Mouse (Mus musculus) embryonic facial prominence, embryonic 14.5 days (tissue): ENCODE results near the gene Gm11733. TPM values are rescaled to one million over a fixed set of nuclear protein-coding genes. Genes with fewer than 3 reads are reported as not detected.
"Not testable (repeated sequence)": the region's sequence is repeated elsewhere in the genome, so short reads cannot be mapped to it uniquely, and the experiment has no call there.

ENCODE experiments used
- ATAC-seq: fragments of 200-750 bp; cut with Nextera tagmentation; 2 replicates; pipeline ENCODE4 v1.8.0; 2017; ENCODE audit warnings: low read depth, moderate number of reproducible peaks, moderate TSS enrichment
- DNase-seq: peaks from one replicate; pipeline ENCODE4 v3.0.0-alpha.2; 2015; ENCODE audit warnings: low spot score
- H3K27ac ChIP-seq: fragments of 300-500 bp; sonication (generic); replicated peaks from 2 replicates; pipeline ENCODE4 v1.5.1; 2014; ENCODE audit warnings: low read depth, mild to moderate bottlenecking, low read length, moderate library complexity
- H3K27me3 ChIP-seq: fragments of 300-500 bp; sonication (generic); replicated peaks from 2 replicates; pipeline ENCODE4 v1.6.1; 2014; ENCODE audit warnings: low read length; ENCODE audit not compliant: control insufficient read depth, insufficient read depth
- H3K36me3 ChIP-seq: fragments of 300-500 bp; sonication (generic); 2 replicates; pipeline ENCODE4 v1.6.1; 2014; ENCODE audit warnings: low read length, mixed read lengths; ENCODE audit not compliant: control insufficient read depth, insufficient read depth
- H3K4me1 ChIP-seq: fragments of 300-500 bp; sonication (generic); 2 replicates; pipeline ENCODE4 v1.6.1; 2014; ENCODE audit warnings: antibody characterized with exemption, low read length; ENCODE audit not compliant: control insufficient read depth, insufficient read depth
- H3K4me2 ChIP-seq: fragments of 300-500 bp; sonication (generic); 2 replicates; pipeline ENCODE4 v1.6.1; 2014; ENCODE audit warnings: low read depth, mild to moderate bottlenecking, low read length, moderate library complexity, mixed read lengths
- H3K4me3 ChIP-seq: fragments of 300-500 bp; sonication (generic); 2 replicates; pipeline ENCODE4 v1.5.1; 2014; ENCODE audit warnings: low read depth, mild to moderate bottlenecking, low read length
- H3K9ac ChIP-seq: fragments of 300-500 bp; sonication (generic); 2 replicates; pipeline ENCODE4 v1.6.1; 2014; ENCODE audit warnings: low read depth, mild to moderate bottlenecking, low read length, moderate library complexity, mixed read lengths
- H3K9me3 ChIP-seq: fragments of 300-500 bp; sonication (generic); 2 replicates; pipeline ENCODE4 v1.6.1; 2016; ENCODE audit warnings: low read length; ENCODE audit not compliant: control insufficient read depth
- WGBS: fragments of 180-500 bp; shearing (Covaris S2); extraction: QIAGEN DNeasy Blood & Tissue Kit; methylation state at CpG from one replicate; pipeline ENCODE4 v1.1.7; 2014; 5-methylcytosine and 5-hydroxymethylcytosine counted together
- polyA plus RNA-seq: library from polyadenylated mRNA; unstranded; fragments of >200 nt; fragmentation: Nextera tagmentation; extraction: Ambion mirVana; gene quantifications from 2 replicates; pipeline ENCODE4 v1.2.1, GENCODE M21; 2014

Gm11733 gene
- polyA plus RNA-seq, 1 experiment from 2014 or later: 0.10 TPM

DNA sequence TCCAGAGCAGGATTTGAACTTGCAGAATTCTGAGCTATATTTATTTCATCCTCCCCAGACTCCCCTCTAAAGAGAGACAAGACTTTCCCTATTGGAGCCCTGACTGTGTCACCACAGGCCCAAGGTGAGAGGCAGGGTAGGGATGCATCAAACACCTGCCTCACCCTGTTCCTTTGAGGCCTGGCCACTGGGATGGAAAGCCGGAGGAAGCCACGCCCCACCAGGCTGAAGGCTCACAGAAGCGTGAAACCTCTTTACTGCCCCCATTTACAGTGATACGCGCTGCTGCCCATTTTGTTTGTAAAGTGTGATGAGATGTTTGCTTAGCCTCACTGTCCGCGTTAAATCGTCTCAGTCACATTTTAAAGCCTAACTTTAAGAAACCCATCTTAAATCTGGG is 25.0 kb upstream of the Gm11733 start:
- peaks cover 12% of the 10 kb centered on the region for H3K27me3 ChIP-seq
- no peak overlapping the region for H3K27ac ChIP-seq

DNA sequence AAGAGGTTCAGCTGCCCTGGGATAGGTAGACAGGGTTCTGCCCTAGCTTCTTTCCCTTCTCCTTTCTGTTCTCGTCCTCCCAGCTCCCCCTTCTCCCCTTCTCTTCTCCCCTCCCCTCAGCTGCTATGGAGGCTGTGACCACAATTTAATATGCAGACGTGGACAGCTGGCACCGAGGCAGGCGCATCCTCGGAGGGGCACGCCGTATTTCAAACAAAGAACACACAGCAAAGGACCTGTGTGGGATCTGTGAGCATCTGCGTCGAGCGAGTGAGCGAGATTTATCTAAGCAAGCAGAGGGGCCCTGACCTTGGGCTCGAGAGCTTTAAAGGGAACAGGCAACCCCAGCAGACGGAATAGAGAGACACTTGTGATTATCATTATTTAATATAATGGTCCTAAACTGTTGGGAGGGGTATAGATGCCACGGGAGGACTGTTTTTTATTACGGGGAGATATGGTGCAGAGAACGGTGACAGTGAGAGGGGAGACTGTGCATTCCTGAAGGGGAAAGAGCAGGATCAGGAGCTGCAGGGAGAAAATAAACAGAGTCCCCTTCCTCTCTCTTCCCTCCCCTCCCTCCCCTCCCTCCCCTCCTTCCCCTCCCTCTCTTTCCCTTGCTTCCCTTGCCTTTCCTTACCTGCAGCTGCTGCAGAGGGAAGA is 21.8 kb upstream of the Gm11733 start:
- H3K4me1 ChIP-seq: peaks cover 3% of the 10 kb centered on the region; the same call in 1 of the 2 replicates
- ATAC-seq (peak; percentile 42; the same call in 1 of the 2 replicates), DNase-seq (no peak)
- H3K36me3 ChIP-seq: no peaks in the 10 kb centered on the region
- 9% methylated on average over 16 of the region's 16 CpGs for WGBS
- peak overlapping the region; percentile 39; the same call in 1 of the 2 replicates for H3K27ac ChIP-seq
- H3K27me3 ChIP-seq: peaks cover 12% of the 10 kb centered on the region
- H3K4me3 ChIP-seq: no peak overlapping the region
- peak overlapping the region; percentile 31 for H3K4me2 ChIP-seq
- no peaks in the 10 kb centered on the region for H3K9me3 ChIP-seq
- peak overlapping the region; percentile 1; the same call in 1 of the 2 replicates for H3K9ac ChIP-seq

More for the DNA sequence above, 25.0 kb upstream of the Gm11733 start:
- Histone ChIP-seq H3K36me3 (no peaks in the 10 kb centered on the region), H3K4me3 (no peak overlapping the region), H3K4me1 (peaks cover 14% of the 10 kb centered on the region), H3K9me3 (no peaks in the 10 kb centered on the region), H3K9ac (no peak overlapping the region), H3K4me2 (no peak overlapping the region)
- ATAC-seq (peak; percentile 37; the same call in 1 of the 2 replicates), DNase-seq (no peak)
- WGBS: 7% methylated on average over 8 of the region's 8 CpGs

DNA sequence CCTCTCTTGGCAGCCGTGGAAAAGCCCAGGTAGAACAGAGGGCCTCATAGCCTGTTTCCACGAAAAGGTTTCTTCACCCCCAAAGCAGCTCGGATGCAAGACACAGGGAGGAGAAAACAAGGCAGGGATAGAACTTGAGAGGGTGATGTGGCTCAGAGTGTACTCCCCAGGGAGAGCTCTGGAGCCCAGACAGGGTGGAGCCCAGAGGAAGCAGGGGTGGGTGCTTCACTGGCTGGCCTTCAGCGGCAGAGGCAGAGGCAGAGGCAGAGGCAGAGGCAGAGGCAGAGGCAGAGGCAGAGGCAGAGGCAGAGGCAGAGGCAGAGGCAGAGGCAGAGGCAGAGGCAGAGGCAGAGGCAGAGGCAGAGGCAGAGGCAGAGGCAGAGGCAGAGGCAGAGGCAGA is 20.8 kb upstream of the Gm11733 start:
- H3K4me1 ChIP-seq, H3K27ac ChIP-seq, DNase-seq, ATAC-seq, H3K4me3 ChIP-seq, H3K4me2 ChIP-seq, H3K36me3 ChIP-seq, H3K9me3 ChIP-seq, H3K9ac ChIP-seq: not testable (repeated sequence)
- 78% methylated on average over 4 of the region's 4 CpGs for WGBS
- H3K27me3 ChIP-seq: peaks cover 12% of the 10 kb centered on the region

DNA sequence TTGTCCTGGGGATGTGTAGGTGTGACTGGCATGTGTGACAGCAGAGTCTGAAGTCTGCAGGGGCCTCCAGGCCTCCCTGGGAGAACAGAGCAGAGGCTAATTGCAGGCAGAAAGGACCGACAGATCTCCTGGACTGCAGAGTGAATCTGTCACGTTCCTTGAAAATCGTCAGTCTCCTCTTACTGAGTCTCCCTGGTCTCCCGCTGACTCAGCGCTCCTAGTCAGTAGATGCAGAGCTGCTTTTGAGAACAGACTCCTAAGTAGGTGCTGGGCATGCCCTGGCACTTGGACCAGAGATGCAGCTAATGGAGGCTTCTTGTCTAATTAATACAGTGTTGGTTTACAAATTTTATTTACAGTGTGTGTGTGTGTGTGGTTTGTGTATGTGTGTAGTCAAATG is 17.9 kb upstream of the Gm11733 start:
- Histone ChIP-seq H3K4me2 (no peak overlapping the region), H3K4me3 (no peak overlapping the region), H3K9ac (no peak overlapping the region), H3K27me3 (no peaks in the 10 kb centered on the region), H3K36me3 (no peaks in the 10 kb centered on the region), H3K9me3 (no peaks in the 10 kb centered on the region), H3K27ac (no peak overlapping the region), H3K4me1 (peaks cover 17% of the 10 kb centered on the region)
- ATAC-seq: no peak
- 13% methylated on average over 5 of the region's 5 CpGs for WGBS
- DNase-seq: no peak

DNA sequence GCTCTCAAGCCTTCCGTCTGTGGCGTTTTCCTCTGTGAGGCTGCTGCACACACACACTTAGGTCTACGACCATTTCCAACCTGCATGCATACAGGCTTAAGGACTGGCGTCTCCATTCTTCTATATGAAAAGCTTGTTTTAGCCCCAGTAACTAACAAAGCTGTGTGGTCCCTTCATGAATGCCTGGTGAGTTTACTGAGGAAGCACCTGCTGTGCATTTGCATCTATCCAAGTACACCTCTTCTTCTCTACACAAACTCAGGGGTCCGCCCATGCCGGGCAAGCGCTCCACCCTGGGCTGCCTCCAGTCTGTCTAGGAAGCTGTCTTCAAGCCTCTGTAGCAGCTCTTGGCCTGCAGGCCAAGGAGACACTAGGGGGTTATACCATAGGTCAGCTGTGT is 17.3 kb upstream of the Gm11733 start:
- no peak for ATAC-seq
- Histone ChIP-seq H3K4me3 (no peak overlapping the region), H3K27me3 (no peaks in the 10 kb centered on the region), H3K27ac (no peak overlapping the region), H3K9ac (no peak overlapping the region), H3K9me3 (no peaks in the 10 kb centered on the region), H3K36me3 (no peaks in the 10 kb centered on the region), H3K4me2 (no peak overlapping the region), H3K4me1 (peaks cover 17% of the 10 kb centered on the region)
- WGBS: 87% methylated on average over 7 of the region's 7 CpGs
- DNase-seq: no peak

DNA sequence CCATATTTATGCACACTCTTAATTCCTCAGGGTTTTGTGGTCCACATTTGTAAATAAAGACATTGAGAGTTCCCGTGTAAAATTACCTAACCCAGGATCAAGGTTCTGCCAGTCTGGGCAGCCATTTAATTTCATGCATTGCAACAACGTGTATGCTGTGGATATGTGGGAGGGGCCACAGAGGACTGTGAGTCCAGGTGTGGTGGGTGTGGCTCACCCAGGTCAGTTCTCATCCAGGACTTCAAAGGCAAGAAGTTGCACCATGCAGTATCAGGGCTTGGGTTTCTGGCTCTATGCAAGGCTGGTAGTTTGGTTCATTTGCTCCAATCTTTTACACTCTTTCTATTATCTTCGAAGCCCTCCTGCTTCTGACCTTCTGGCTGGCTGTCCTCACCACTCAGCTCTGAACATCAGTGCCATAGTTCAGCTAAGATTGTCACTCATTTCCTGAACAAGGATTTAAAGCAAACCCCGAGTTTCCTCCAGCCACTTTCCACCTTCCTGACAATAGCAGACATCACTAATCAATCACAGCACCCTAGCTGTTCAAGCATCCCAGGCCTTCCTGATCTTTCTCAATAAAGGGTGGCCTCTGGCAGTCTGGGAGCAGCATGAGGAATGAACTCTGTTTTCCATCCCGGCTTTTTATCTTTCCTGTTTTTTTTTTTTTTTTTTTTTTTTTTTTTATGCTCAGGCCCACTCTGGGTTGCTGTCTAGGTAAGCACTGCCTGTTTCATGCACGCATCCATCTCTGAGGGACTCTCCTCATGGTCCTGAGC is 15.4 kb upstream of the Gm11733 start:
- Histone ChIP-seq H3K4me1 (peaks cover 13% of the 10 kb centered on the region), H3K27me3 (no peaks in the 10 kb centered on the region), H3K4me3 (no peak overlapping the region), H3K4me2 (no peak overlapping the region), H3K36me3 (no peaks in the 10 kb centered on the region), H3K9ac (no peak overlapping the region), H3K27ac (peak overlapping the region; percentile 1; the same call in 1 of the 2 replicates), H3K9me3 (no peaks in the 10 kb centered on the region)
- peak; percentile 27; the same call in 1 of the 2 replicates for ATAC-seq
- WGBS: 42% methylated on average over 6 of the region's 6 CpGs
- no peak for DNase-seq

DNA sequence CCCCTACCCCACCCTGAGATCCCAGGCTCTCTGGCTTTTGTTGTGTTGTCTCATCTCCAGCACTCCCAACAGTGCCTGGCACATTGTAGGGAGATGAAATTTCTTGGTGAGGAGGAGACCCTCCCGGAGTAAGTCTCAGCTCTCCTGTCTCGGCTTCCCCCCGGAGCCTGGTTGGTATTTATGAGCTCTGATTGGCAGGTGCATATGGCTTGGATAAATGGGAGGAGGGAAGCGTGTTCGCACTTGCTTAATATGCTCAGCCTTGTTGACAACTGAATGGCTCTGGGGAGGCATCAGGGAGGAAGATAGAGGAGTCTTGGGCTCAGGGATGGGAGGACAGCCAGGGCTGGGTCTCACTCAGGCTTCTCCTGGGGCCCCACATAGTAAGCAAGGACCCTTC is 14.4 kb upstream of the Gm11733 start:
- H3K4me1 ChIP-seq: peaks cover 13% of the 10 kb centered on the region
- no peaks in the 10 kb centered on the region for H3K27me3 ChIP-seq
- H3K4me3 ChIP-seq: no peak overlapping the region
- H3K9me3 ChIP-seq: no peaks in the 10 kb centered on the region
- ATAC-seq: 0 out of 2 replicates have a peak, but pooled peaks have one; percentile 15
- no peak overlapping the region; the same call in 1 of the 2 replicates for H3K27ac ChIP-seq
- H3K36me3 ChIP-seq: no peaks in the 10 kb centered on the region
- no peak overlapping the region for H3K4me2 ChIP-seq
- 44% methylated on average over 5 of the region's 5 CpGs for WGBS
- peak; percentile 79 for DNase-seq
- H3K9ac ChIP-seq: no peak overlapping the region

DNA sequence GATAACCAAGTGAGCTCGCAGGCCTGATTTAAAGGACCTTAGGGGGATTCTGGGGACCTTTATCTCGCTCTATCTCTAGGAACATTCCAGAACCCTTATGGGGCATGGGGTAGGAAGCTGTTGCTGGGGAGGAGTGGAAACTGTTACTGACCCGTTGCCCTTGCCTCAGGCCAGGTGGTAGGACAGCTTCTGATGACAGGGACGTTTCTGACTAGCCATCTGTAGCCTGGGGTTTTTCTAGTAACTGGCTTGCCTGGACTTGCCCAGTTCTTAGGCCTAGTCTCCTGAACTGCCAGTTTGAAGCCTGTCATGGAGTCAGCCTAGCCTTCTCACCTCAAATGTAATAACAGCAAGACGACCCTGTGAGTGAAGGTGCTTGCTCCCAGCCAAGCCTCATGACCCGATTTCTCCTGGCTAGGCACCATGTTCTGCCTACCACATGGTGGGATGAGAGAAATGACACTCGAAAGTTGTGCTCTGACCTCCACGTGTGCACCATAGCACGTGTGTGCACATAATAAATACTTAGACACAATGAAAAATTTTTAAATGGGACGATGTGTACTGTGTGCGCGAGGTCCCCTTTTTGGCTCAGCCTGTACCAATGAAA is 13.5 kb upstream of the Gm11733 start:
- Histone ChIP-seq H3K36me3 (no peaks in the 10 kb centered on the region), H3K27me3 (no peaks in the 10 kb centered on the region), H3K4me2 (no peak overlapping the region), H3K9ac (no peak overlapping the region), H3K4me3 (no peak overlapping the region), H3K4me1 (peaks cover 13% of the 10 kb centered on the region), H3K27ac (no peak overlapping the region), H3K9me3 (no peaks in the 10 kb centered on the region)
- ATAC-seq: no peak
- DNase-seq: no peak
- WGBS: 85% methylated on average over 12 of the region's 12 CpGs
